Mouse (Mus musculus): ENCODE results near the gene Efcab9. TPM values are rescaled to one million over a fixed set of nuclear protein-coding genes. Genes with fewer than 3 reads are reported as not detected.

The Efcab9 gene
- polyA plus RNA-seq, 1 experiment from 2014 or later, result 0.36 TPM

DNA sequence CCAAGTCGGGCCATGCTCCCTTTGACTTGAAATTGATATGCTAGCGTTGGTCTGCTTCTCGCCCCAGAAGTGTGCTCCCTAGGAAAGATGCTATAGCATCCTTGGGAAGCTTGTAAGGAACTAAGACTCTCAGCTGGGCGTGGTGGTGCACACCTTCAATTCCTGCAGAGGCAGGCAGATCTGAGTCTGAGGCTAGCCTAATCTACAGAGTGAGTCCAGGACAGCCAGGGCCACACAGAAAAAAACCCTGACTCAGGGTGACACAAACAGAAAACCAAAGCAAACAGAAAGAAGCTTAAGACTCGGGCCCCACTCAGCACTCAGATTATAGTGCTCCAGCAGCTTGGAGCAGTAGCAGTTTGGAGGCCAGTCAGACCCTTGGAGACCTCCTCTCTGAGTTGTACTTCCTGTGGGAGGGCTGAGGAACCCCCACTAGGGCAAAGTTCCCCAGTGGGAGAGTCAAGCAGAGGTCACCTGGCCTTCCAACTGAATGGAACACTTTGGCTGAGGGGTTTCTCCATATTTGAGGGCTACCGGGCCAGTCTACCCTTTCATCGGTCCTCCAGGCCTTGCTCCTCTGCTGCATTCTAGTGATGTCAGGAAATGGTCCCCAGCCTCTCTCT, 2.7 kb upstream of the Efcab9 start:
- H3K4me1 ChIP-seq (replicated peaks), result peaks cover 22% of the 10 kb centered on the region; the same call in 1 of the 2 replicates

DNA sequence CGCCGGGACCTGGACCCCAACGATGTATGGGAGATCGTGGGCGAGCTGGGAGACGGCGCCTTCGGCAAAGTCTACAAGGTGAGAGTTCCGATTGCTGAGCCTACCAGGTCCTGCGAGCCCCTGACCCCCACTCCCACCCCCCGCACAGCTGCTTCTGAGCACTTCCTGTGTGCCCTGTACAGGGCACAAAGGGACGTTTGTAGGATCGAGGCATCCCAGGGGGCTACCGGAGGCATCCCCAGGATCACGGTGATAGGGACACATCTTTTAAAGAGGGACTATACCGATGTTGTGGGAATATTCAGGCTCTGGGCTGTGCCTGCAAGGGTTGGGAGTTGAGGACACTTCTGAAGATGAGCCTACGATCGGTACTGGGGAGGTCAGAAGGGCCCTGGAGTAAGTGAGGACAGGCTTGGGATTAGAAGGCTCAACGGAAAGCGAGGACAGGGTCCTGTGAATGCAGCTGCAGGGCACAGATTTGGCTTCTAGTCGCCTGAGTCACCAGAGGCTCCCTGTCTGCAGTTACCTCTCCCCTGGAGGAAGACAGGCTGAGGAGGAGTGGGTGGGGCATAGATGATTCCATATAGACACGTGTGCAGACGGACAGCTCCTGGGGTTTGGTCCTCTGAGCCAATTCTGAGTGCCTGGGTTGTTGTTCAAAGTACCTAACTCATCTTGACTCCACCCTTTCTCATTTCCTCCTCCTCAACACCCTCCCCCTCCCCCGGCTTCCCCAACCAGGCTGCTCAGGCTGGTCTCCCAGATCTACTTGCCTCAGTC, 1.8 kb upstream of the Efcab9 start:
- H3K9me3 ChIP-seq, result no peaks in the 10 kb centered on the region
- WGBS, result 1% methylated on average over 24 of the region's 24 CpGs
- peak overlapping the region; percentile 67 for H3K9ac ChIP-seq (replicated peaks)
- peak overlapping the region; percentile 97 for H3K4me2 ChIP-seq
- ATAC-seq (ENCODE audit: insufficient number of reproducible peaks, insufficient read depth, low FRiP score, low TSS enrichment, low read depth), result peak; percentile 45; the same call in 1 of the 2 replicates
- H3K27me3 ChIP-seq, result peaks cover 43% of the 10 kb centered on the region
- peaks cover 21% of the 10 kb centered on the region; the same call in 1 of the 2 replicates for H3K4me1 ChIP-seq (replicated peaks)
- H3K4me3 ChIP-seq (replicated peaks), result peak overlapping the region; percentile 71
- H3K36me3 ChIP-seq, result no peaks in the 10 kb centered on the region
- no peak overlapping the region for H3K27ac ChIP-seq

More for the DNA sequence above, 2.7 kb upstream of the Efcab9 start:
- Histone ChIP-seq H3K4me2 (peak overlapping the region; percentile 97), H3K27me3 (peaks cover 43% of the 10 kb centered on the region), H3K4me3 (replicated peaks) (peak overlapping the region; percentile 71; the same call in 1 of the 2 replicates), H3K9ac (replicated peaks) (no peak overlapping the region), H3K36me3 (no peaks in the 10 kb centered on the region), H3K9me3 (no peaks in the 10 kb centered on the region), H3K27ac (no peak overlapping the region)
- WGBS, result 75% methylated on average over 7 of the region's 7 CpGs
- ATAC-seq (ENCODE audit: insufficient number of reproducible peaks, insufficient read depth, low FRiP score, low TSS enrichment, low read depth), result no peak

DNA sequence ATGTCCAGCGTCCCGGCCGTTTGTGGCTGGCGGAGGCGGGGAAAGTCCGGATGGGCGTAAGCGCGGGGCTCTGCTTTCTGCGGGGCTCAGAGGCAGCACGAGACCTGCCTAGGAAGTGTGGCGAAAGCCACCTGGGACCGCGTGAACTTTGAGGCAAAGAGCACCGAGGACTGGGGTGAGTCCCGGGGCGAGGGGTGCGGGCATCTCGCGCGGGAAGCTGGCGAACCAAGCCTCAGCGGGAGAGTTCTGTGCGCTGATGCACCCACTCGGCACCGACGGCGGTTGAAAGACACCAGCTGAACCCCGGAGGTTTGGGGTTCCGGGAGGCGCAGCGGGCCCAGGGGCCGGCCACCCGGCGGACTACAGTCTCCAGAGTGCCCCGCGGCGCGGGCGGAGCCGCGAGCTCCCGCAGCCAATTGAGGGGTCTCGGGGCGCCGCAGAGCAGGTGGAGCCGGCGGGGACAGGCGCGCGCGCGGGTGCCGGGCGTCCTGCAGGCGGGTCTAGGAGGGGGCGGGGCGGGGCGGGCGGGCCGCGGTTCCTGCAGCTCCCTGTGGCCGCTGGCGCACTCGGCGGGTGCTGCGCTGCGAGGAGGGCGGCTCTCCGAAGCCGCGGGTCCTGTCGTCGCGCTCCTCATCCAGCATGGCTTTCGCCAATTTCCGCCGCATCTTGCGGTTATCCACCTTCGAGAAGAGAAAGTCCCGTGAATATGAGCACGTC, 1.0 kb upstream of the Efcab9 start, which contains the start of gene Stk10:
Gene Stk10, plus strand, starts transcription at position 541 of the 717 bp plus-strand sequence.
- Histone ChIP-seq H3K4me1 (replicated peaks) (peaks cover 14% of the 10 kb centered on the region; the same call in 1 of the 2 replicates), H3K27ac (no peak within 1 kb of the TSS), H3K4me2 (peak within 1 kb of the TSS; percentile 97), H3K27me3 (peaks cover 43% of the 10 kb centered on the region), H3K4me3 (replicated peaks) (peak within 1 kb of the TSS; percentile 71), H3K9me3 (no peaks in the 10 kb centered on the region), H3K36me3 (no peaks in the 10 kb centered on the region), H3K9ac (replicated peaks) (peak within 1 kb of the TSS; percentile 67)
- peak; percentile 93 for ATAC-seq (ENCODE audit: insufficient number of reproducible peaks, insufficient read depth, low FRiP score, low TSS enrichment, low read depth)
- under 1% methylated on average over 78 of the region's 82 CpGs for WGBS

DNA sequence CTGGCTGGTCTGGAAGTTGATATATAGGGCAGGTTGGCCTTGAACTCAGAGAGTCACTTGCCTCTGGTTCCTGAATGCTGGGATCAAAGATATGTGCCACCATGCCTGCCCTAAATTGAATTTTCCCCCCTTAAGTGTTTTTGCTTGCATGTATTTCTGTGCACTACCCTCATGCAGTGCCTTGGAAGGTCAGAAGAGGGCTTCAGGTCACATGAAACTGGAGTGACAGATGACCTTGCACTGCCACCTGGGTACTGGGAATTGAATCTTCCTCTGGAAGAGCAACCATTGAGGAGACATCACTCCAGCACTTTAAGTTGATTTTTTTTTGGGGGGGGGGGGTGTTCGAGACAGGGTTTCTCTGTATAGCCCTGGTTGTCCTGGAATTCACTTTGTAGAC, 1.7 kb downstream of the Efcab9 start:
- Histone ChIP-seq H3K4me3 (replicated peaks) (no peak overlapping the region), H3K27ac (no peak overlapping the region), H3K27me3 (peaks cover 43% of the 10 kb centered on the region), H3K4me1 (replicated peaks) (peaks cover 14% of the 10 kb centered on the region; the same call in 1 of the 2 replicates), H3K9ac (replicated peaks) (no peak overlapping the region), H3K9me3 (no peaks in the 10 kb centered on the region), H3K4me2 (no peak overlapping the region), H3K36me3 (peaks cover 5% of the 10 kb centered on the region; the same call in 1 of the 2 replicates)
- 83% methylated on average over 1 of the region's 1 CpGs for WGBS
- no peak for ATAC-seq (ENCODE audit: insufficient number of reproducible peaks, insufficient read depth, low FRiP score, low TSS enrichment, low read depth)

DNA sequence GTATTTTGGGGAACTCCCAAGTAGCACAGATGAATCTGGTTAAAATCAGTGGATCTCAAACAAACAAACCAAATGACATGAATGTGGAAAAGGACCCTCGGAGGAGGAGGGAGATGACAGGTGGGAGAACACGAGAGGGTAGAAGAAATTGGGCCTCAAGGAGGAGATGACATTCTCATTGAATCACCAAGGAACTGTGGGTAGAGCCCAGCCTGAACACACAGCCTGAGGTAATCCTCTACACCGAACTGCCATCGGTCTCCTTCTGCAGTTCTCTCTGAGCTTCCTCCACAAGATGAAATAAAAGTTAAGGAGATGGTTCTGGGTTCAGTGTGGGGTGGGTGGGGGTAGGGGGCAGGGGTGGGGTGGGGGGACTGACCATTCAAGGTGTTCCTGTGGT, 4.9 kb downstream of the Efcab9 start:
- Histone ChIP-seq H3K27me3 (peaks cover 19% of the 10 kb centered on the region), H3K4me1 (replicated peaks) (peaks cover 5% of the 10 kb centered on the region; the same call in 1 of the 2 replicates)
- ATAC-seq (ENCODE audit: insufficient number of reproducible peaks, insufficient read depth, low FRiP score, low TSS enrichment, low read depth), result no peak

DNA sequence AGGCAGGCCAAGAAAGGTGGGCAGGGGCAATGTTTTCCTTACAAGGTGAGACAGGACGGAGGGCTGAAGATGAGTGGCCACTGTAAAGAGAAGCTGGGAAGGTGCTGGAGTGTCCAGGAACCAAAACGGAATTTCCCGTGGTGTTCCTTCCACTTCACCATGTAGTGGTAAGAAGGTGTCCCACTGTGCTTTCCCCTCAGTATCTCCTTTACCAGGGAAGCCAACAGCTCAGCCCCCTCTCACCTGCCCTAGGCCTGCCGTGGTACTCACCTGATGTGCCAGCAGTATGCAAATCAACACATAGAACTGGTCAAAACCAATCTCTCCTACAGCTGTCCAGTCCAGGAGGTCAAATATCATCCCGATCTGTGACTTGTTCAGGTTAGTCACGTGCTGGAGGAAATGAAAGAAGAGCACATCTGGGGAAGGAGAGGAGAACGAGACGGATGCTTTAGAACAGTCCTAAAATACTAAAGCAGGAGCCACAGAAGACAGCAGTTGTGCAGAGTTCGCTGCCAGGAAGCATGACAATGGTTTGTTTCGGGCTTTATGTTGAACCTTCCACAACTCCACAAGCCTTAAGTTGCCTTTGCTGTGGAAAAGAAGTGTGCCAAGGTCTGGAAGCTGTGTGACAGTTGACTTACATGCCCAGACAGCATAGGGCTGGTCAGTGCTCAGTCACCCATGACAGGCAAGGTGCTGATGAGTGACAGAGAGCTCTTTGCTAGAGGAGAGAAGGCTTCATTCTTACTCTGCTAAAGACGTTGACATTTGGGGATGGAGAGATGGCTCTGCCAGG, 7.6 kb downstream of the Efcab9 start:
- no peak overlapping the region for H3K4me2 ChIP-seq
- H3K36me3 ChIP-seq, result peaks cover 26% of the 10 kb centered on the region
- WGBS, result 83% methylated on average over 11 of the region's 11 CpGs
- no peaks in the 10 kb centered on the region for H3K4me1 ChIP-seq (replicated peaks)
- H3K9ac ChIP-seq (replicated peaks), result no peak overlapping the region
- H3K27ac ChIP-seq, result no peak overlapping the region
- ATAC-seq (ENCODE audit: insufficient number of reproducible peaks, insufficient read depth, low FRiP score, low TSS enrichment, low read depth), result no peak
- H3K27me3 ChIP-seq, result no peaks in the 10 kb centered on the region
- H3K4me3 ChIP-seq (replicated peaks), result no peak overlapping the region
- H3K9me3 ChIP-seq, result no peaks in the 10 kb centered on the region

More for the DNA sequence above, 4.9 kb downstream of the Efcab9 start:
- 91% methylated on average over 4 of the region's 4 CpGs for WGBS
- H3K4me3 ChIP-seq (replicated peaks), result no peak overlapping the region
- peaks cover 17% of the 10 kb centered on the region; the same call in 1 of the 2 replicates for H3K36me3 ChIP-seq
- H3K4me2 ChIP-seq, result no peak overlapping the region
- H3K9me3 ChIP-seq, result no peaks in the 10 kb centered on the region
- no peak overlapping the region for H3K9ac ChIP-seq (replicated peaks)
- H3K27ac ChIP-seq, result no peak overlapping the region

DNA sequence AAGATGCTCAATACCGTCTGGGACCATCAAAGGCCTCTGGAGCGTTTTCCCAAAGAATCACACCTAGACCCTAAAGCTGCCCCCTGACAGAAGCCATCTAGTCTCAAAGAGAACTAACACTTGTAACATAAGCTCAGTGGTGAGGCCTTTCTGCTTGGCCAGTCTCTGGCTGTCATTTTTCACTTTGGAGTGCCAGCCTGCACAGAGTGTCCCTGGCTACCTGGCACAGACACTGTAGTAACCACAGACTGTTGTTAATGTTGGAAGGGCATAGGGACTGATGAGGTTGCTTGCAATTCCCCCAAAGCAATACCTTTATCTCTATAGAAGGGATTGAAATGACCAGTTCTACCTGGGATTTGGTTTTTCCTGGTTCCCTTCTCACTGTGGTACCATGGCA, 10.6 kb downstream of the Efcab9 start:
- Histone ChIP-seq H3K27ac (no peak overlapping the region), H3K9me3 (no peaks in the 10 kb centered on the region), H3K4me2 (no peak overlapping the region), H3K27me3 (no peaks in the 10 kb centered on the region), H3K4me1 (replicated peaks) (no peaks in the 10 kb centered on the region), H3K9ac (replicated peaks) (no peak overlapping the region), H3K36me3 (peaks cover 51% of the 10 kb centered on the region), H3K4me3 (replicated peaks) (no peak overlapping the region)
- ATAC-seq (ENCODE audit: insufficient number of reproducible peaks, insufficient read depth, low FRiP score, low TSS enrichment, low read depth), result no peak
- WGBS, result 54% methylated on average over 2 of the region's 2 CpGs

DNA sequence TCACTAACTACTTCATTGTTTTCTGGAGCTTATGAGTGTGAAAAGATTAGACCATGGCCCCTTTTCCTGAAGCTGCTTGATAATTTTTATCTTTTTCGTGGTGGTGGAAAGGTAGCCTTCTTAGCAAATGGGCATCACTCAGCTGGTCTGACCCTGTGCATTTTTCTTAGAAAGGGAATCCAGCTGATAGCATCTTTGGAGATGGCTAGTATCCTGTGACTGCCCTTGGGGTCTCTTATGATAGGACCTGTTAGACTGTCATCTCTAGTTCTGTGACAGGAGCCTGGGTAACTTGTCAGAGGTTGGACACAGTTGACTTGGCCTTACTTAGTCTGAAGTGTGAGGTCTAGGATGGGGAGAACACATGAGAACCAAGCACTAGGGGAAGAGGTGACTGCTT, 12.5 kb downstream of the Efcab9 start:
- Histone ChIP-seq H3K9me3 (no peaks in the 10 kb centered on the region), H3K4me3 (replicated peaks) (no peak overlapping the region), H3K4me2 (no peak overlapping the region), H3K36me3 (peaks cover 48% of the 10 kb centered on the region), H3K27ac (no peak overlapping the region), H3K4me1 (replicated peaks) (no peaks in the 10 kb centered on the region), H3K27me3 (no peaks in the 10 kb centered on the region), H3K9ac (replicated peaks) (no peak overlapping the region)
- ATAC-seq (ENCODE audit: insufficient number of reproducible peaks, insufficient read depth, low FRiP score, low TSS enrichment, low read depth), result no peak
- WGBS, result 90% methylated on average over 1 of the region's 1 CpGs

DNA sequence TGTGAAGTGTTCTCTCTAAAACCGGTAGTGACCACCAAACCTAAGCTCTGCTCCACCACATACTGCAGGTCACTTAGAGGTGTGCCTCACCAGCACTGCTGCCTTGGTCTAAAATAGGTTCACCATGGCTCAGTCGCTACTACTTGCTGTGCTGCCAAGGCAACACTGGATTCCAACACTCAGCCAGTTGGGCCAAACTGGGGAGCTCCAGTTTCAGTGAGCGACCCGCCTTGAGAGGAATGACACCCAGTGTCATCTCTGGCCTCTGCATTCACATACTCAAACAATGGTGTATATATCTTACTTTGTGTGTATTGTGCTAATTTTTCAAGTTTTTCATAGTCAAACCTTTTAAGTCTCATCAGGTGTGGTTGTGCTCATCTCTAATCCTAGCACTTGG, 13.1 kb downstream of the Efcab9 start:
- H3K4me3 ChIP-seq (replicated peaks), result no peak overlapping the region
- no peak for ATAC-seq (ENCODE audit: insufficient number of reproducible peaks, insufficient read depth, low FRiP score, low TSS enrichment, low read depth)
- H3K9ac ChIP-seq (replicated peaks), result no peak overlapping the region
- no peaks in the 10 kb centered on the region for H3K27me3 ChIP-seq
- H3K9me3 ChIP-seq, result no peaks in the 10 kb centered on the region
- H3K27ac ChIP-seq, result no peak overlapping the region
- H3K4me1 ChIP-seq (replicated peaks), result no peaks in the 10 kb centered on the region
- 94% methylated on average over 4 of the region's 4 CpGs for WGBS
- H3K36me3 ChIP-seq, result peaks cover 43% of the 10 kb centered on the region
- H3K4me2 ChIP-seq, result no peak overlapping the region

DNA sequence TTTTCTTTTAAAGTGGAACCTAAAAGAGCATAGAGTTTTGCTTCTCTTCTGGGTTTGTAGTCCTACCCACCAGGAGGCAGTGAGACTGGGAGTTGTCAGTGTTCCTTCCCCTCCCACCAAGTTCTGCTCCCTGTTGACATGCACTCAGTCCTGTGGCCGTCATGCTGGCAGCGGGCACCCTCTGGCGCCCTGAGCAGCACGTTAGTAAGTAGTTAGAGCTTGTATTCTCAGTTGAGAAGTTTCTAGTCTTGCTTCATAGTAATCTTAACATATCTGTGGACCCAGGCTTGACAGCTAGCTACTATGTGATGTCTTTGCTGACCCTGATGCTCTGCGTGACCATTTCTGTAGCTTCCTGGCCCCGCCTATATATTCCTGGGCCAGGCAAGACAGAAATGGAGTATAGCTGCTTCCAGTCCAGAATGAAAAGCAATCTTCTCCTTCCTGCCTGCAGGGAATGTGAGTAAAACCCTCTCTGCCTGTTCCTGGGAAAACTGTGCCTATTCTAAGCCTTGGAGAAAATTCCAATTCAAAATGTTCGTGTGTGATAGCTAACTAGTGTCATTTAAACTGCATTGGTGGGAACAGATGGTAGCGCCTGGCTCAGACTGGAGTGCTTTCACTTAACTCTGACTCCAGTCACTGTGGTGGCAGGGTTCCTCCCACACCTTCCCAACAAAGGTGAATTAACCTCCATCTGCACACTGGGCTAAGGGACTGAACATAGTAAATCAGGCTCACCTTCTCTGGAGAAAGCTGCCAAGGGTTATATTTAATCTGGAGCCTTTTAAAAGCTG, 14.8 kb downstream of the Efcab9 start:
- Histone ChIP-seq H3K27me3 (no peaks in the 10 kb centered on the region), H3K4me3 (replicated peaks) (no peak overlapping the region), H3K36me3 (peaks cover 43% of the 10 kb centered on the region), H3K4me2 (no peak overlapping the region), H3K27ac (peak overlapping the region; percentile 50), H3K9ac (replicated peaks) (no peak overlapping the region), H3K4me1 (replicated peaks) (no peaks in the 10 kb centered on the region), H3K9me3 (no peaks in the 10 kb centered on the region)
- WGBS, result 86% methylated on average over 8 of the region's 8 CpGs
- ATAC-seq (ENCODE audit: insufficient number of reproducible peaks, insufficient read depth, low FRiP score, low TSS enrichment, low read depth), result no peak
